Mouse (Mus musculus) erythroblast, embryonic 14.5 days (primary cell): Measurements from ENCODE around the gene Lmbrd2.

Source experiments
- GATA1 ChIP-seq: IDR thresholded peaks from 2 replicates; pipeline ENCODE4 v1.6.1; 2012; ENCODE audit warnings: low read length, inconsistent platforms, mixed read lengths
- TAL1 ChIP-seq: IDR thresholded peaks from 3 replicates; pipeline ENCODE4 v1.6.1; 2012; ENCODE audit warnings: low read length, inconsistent platforms, mixed read lengths

DNA sequence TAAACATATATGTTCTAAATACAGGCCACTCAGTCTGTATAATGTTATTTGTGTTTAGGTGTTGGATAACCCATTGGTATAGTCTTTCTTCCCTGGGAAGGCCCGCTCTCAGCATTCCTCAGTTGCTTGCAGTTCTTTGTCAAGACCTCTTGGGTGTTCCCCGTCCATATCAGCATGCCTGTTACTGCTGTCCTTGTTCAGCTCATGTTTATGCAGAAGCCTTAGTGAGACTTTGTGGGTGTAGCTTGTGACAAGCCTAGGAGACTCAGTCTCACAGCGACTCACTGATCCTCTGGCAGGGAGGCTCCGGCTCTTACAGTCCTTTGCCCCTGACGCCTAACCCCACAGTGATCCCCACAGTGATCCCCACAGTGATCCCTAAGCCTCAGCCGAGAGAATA is 23.8 kb downstream of the Lmbrd2 start:
- no peak for TF ChIP-seq GATA1
- TF ChIP-seq TAL1: no peak
